Mouse (Mus musculus) cerebellum, adult (tissue): Measurements from ENCODE around the gene Pa2g4.

Source experiments
- ATAC-seq: cut with Nextera tagmentation; 2 replicates; pipeline ENCODE4 v1.9.2; 2017; ENCODE audit warnings: mild to moderate bottlenecking, moderate library complexity, mixed read lengths; ENCODE audit not compliant: insufficient number of reproducible peaks, low FRiP score, low TSS enrichment

The Pa2g4 gene

GRCm38 (mm10) chr10:128509203-128509602 lies 56.6 kb downstream of the Pa2g4 start:
- no peak for ATAC-seq

DNA sequence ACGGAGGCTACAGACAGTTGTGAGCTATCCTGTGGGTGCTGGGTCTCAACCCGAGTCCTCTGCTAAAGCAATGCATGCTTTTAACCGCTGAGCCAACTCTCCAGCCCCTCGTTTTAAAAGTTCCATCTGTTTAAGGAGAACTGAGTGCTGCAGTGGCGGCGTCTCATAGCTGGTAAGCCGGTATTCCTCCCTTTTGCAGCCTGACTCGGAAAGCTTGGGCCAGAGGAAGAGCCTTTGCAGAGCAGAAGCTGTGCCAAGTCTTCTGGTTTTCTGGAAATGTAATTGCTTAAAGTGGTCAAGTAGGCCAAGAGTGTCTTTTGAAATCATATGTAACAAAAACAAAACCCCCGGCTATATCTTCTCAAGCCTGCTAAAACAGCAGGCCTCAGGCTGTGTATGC lies 57.5 kb downstream of the Pa2g4 start:
- no peak for ATAC-seq
